Mouse (Mus musculus) central nervous system, embryonic 14 days (tissue): ENCODE measurements around the gene Chd8. TPM values are rescaled to one million over a fixed set of nuclear protein-coding genes. Genes with fewer than 3 reads are reported as not detected.

Source experiments
- polyA plus RNA-seq: library from polyadenylated mRNA; depleted of rRNA; stranded (reverse); fragments of >200 nt; gene quantifications from 2 replicates; pipeline ENCODE4 v1.2.3, GENCODE M21; 2012; rRNA removed

The Chd8 gene
- polyA plus RNA-seq, result 63.5 and 70.7 TPM in 2 replicates

DNA sequence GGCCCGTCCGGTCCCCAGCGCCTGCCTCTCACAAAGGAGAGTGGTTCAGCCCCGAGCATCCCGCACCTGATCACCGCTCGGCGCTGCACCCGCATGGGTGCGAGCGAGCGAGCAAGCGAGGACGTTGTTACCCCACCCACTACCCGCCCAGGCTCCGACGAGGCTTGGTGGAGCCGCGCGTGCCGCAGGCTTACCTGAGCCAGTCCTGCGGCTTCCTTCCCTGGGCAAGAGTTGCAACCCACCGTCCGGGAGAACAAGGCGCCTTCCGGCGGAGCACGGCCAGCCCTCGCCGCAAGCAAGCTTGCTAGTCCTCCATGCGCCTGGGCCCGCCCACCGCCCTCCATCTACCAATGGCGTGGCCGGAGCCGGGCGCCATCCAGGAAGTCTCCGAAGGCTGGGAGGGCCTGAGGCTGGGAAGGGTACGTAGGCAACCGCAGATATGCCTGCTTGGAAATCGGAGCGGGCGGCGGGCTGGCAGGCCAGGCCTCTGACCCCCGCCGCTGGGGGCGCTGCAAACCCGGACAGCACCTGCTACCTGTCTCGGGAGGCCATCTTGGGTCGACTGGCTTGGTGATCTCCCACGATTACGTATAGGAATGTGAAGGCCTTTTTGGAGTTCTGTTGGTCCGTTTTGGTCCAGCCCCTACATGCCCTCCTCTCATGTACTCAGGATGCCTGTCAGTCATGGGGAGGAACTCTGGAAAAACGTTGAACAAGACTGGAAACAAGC lies at the start of gene Chd8:
Gene Chd8, minus strand, starts transcription at position 297 of the 730 bp plus-strand sequence.

GRCm38 (mm10) chr14:52304644-52305271 lies 47.2 kb upstream of the Chd8 start, which contains the start of gene Mettl3:
Gene Mettl3, minus strand, starts transcription at chr14:52305128.

DNA sequence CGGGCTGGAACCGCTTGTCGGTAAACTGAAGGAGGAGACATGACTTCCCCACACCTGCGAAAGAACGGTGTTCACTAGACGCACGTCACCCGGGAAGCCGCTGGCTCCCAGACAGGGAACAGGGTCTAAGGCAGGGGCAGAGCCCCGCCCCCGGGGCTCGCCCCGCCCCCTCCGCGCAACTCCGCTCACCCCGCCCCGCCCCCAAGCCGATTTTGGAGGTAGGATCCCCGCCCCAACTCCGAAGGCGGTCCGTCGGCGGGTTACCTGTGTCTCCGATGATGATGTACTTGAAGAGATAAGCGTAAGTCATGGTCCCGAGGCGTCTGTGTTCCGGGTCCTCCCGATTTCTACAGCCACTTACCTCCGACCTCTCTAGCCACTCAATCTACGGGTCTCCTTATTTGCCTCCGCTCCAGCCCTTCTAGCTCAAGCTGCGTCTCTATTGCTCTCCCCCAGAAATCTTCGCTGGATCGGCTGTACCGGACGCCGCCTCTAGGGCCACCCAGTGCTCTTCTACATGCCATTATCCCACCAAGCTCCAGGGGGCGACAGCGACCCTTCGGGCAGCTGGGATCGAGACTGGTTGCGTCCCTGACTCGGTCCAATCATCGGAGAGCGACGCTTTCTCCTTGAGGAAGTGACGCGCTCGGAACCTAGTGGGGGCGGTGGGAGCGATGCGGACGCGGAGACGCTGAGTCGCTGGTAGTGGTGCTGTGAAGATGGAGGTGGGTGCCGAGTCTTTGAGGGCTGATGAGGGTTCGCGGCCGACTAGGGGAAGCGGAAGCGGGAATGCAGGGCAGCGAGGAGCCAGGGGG lies 21.6 kb upstream of the Chd8 start, which contains the start of the genes Tox4 and Rab2b:
Gene Tox4, plus strand, starts transcription at position 215 of the 815 bp plus-strand sequence.
Gene Rab2b, minus strand, starts transcription at position 614 of the 815 bp plus-strand sequence.

GRCm38 (mm10) chr14:52197156-52197878 lies 60.3 kb downstream of the Chd8 start, which contains the start of gene Supt16:
Gene Supt16, minus strand, starts transcription at chr14:52197416.

Other genes starting within 250 kb of the Chd8 start
- 1.6 and 2.0 TPM in 2 replicates for gene Tmem253, start 242.1 kb downstream of the Chd8 start, polyA plus RNA-seq
- gene Zfp219, start 237.0 kb downstream of the Chd8 start, polyA plus RNA-seq, result 150 and 179 TPM in 2 replicates
- 0.01 TPM in 1 of 2 replicates, not detected in the other for gene Olfr221, start 215.3 kb downstream of the Chd8 start, polyA plus RNA-seq
- 497 and 569 TPM in 2 replicates for gene Hnrnpc, start 153.8 kb downstream of the Chd8 start, polyA plus RNA-seq
- gene Rpgrip1, start 147.1 kb downstream of the Chd8 start, polyA plus RNA-seq, result 1.7 and 1.8 TPM in 2 replicates
- 42.6 and 46.2 TPM in 2 replicates for gene Supt16, start 60.4 kb downstream of the Chd8 start, polyA plus RNA-seq
- 43.2 and 44.0 TPM in 2 replicates for gene Tox4, start 21.4 kb upstream of the Chd8 start, polyA plus RNA-seq
- 47.8 and 51.9 TPM in 2 replicates for gene Rab2b, start 21.8 kb upstream of the Chd8 start, polyA plus RNA-seq
- gene Mettl3, start 47.3 kb upstream of the Chd8 start, polyA plus RNA-seq, result 55.1 and 58.7 TPM in 2 replicates
- gene Sall2, start 71.0 kb upstream of the Chd8 start, polyA plus RNA-seq, result 52.2 and 52.9 TPM in 2 replicates
- gene Olfr1513, start 98.6 kb upstream of the Chd8 start, polyA plus RNA-seq, result not detected in 2 replicates
- gene Olfr1512, start 121.4 kb upstream of the Chd8 start, polyA plus RNA-seq, result not detected in 2 replicates
- not detected in 2 replicates for gene Olfr1511, start 139.6 kb upstream of the Chd8 start, polyA plus RNA-seq
- not detected in 2 replicates for gene Olfr1510, start 156.6 kb upstream of the Chd8 start, polyA plus RNA-seq
- gene Olfr1509, start 185.2 kb upstream of the Chd8 start, polyA plus RNA-seq, result not detected in 2 replicates
- not detected in 2 replicates for gene Olfr1508, start 209.7 kb upstream of the Chd8 start, polyA plus RNA-seq
- gene Olfr1507, start 238.0 kb upstream of the Chd8 start, polyA plus RNA-seq, result 0.03 TPM in 1 of 2 replicates, not detected in the other